Mouse (Mus musculus) cerebellum, adult 11 months (tissue): ENCODE measurements around the gene Pgm5.
"Not testable (repeated sequence)": the region's sequence is repeated elsewhere in the genome, so short reads cannot be mapped to it uniquely, and the experiment has no call there.

Experiments
- DNase-seq: peaks from one replicate; pipeline ENCODE4 v3.0.0; 2022

The Pgm5 gene

DNA sequence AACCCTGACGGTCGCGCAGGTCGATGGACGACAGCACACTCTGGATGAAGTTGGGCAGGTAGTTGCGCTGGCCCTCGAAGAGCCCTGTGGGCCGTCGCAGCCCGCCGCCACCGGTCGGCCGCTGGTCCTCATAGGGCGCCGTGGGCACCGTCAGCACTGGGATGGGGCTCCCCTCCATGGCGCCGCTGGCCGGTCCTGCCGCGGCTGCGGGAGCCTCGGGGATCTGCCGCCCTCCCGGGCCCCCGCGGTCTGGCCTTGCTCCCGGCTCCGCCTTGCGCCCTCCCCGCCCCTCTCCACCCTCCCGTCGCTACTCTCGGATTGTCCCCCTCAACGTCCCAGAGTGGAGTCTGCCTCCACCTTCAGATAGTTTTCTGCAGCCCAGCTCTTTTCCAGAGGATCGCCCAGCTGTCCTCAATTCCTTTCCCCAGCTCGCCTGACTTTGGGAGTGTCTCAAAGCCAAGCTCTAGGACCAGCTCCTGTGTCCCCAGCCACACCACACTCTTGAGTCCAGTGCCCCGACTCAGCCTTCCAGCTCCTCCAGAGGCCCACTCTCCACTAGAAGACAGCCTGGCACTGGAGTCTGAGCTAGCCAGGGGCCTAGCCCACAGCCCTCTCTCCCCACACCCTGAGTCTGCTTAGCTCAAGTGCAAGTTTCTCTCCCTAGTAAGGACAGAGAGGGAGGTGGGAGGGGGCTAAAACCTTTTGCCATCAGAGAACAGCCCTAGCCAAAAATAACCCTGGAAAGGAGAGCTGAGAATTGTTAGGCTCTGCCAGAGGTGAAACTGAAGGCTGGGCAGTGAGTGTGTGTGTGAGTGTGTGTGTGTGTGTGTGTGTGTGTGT, at the start of gene Pgm5:
Pgm5 (minus strand) TSS at position 244 of the 840 bp plus-strand sequence.
- no peak for DNase-seq

GRCm38 (mm10) chr19:24908385-24909155, 46.9 kb upstream of the Pgm5 start:
- no peak for DNase-seq

- no peak for DNase-seq
These were observed 46.0 kb upstream of the Pgm5 start for GRCm38 (mm10) chr19:24907655-24908054.

DNA sequence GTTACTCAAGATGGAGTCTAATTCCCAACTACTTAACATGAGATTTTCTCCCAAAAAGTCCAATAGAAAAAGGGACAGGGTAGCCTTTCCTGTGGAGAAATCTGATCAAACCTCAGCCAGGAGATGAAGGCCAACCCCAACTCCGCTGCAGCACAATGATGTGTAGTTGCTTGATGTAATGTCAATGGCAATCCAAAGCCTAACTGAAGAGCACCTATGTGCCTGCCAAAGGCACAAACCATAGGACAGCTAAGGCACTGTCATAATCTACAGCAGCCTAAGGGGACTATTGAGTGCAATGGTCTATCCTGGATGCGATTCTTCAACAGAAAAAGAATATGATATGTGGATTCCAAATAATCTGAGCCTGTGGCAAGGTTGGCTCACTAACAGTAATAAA, 41.2 kb upstream of the Pgm5 start:
- no peak for DNase-seq

DNA sequence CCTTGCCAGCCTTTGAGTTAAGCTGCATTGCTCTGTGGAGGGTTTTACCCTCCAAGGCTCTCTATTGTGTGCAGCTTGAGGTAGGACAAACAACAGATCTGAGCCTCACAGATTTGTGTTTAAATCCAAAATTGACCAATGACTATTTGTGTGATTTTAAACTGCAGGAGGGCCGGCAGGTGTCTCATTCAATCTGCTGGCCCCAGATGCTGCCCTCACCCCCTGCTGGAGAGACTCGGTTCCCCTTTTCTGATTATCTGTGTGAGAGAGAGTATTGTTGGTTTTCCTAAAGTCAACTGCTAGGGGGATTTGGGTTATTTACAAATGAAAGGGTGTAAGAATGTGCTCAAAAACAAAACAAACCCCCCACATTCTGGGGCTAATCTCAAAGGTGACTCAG, 40.6 kb upstream of the Pgm5 start:
- DNase-seq: no peak

GRCm38 (mm10) chr19:24901666-24902065, 40.0 kb upstream of the Pgm5 start:
- no peak for DNase-seq

DNA sequence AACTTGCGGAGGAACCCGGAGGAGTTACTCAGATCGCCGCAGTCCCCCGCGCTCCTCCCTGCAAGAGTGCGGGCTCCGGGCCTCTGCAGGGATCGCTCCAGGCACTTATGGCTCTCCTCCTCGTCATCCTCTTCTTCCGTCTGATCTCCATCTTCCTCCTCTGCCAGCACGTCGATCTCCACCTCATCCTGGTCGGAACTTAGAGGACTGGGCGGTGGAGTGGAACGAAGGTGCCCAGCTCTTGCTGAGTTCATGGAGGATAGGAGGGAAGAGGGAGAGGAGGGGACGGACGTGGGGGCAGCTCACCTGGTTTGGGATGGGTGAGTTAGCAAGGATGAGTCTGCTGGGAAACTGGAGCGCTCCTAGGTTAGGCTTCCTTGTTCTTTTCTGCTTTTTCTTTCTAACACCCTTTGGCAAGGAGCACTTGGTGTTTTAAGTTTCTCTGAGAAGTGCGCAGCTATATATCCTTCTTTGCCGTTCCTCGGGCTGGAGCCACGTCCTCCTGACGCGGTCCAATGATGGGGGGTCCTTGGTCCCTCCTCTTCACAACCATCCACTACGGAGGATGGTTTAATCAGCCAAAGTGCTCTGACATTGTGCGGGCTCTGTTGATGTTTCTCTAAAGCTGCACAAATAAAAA, 39.0 kb upstream of the Pgm5 start, which contains the start of gene Foxd4:
Foxd4 (minus strand) TSS at position 617 of the 640 bp plus-strand sequence.
- no peak for DNase-seq

GRCm38 (mm10) chr19:24899578-24900544, 38.2 kb upstream of the Pgm5 start:
- DNase-seq: no peak

DNA sequence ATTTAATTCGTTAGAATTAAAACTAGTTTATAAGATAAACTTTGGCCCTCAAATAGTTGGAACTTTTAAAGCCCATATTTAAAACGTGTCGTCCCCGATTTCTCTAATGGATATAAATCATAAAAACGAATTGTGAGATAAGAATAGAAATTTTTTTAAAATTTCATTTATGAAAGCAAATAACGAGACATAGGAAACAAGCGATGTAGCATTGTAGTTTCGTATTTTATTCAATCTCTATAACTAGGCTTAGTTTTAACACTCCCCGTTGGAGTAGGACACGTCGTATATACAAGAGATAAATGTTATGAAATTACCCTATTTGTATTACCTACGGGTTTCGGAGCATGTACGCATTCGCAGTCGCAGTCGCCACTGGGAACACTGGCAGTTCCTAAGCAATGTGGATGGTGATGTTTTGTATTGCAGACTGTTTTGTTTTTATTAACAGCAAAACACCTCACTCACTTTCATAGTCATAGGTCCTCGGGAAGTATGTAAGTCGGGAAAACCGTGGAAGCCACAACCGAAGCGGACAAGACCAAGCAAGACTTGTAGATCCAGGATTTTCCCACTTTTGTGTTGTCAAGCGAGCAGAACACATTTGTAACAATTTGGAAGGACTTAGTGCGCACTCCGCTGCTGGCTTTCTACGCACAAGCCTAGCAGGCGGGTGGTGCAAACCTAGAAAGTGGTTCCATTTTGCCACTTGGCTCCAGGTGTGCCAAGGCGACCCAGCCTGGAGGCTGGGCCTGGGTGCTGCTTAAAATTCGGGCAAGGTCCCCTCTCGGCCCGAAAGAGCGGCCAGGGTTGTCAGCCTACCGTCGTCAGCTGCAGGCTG, 37.3 kb upstream of the Pgm5 start:
- DNase-seq: no peak

- DNase-seq: no peak
These were observed 36.5 kb upstream of the Pgm5 start for GRCm38 (mm10) chr19:24897896-24898736.

GRCm38 (mm10) chr19:24897006-24897895, 35.6 kb upstream of the Pgm5 start:
- no peak for DNase-seq

DNA sequence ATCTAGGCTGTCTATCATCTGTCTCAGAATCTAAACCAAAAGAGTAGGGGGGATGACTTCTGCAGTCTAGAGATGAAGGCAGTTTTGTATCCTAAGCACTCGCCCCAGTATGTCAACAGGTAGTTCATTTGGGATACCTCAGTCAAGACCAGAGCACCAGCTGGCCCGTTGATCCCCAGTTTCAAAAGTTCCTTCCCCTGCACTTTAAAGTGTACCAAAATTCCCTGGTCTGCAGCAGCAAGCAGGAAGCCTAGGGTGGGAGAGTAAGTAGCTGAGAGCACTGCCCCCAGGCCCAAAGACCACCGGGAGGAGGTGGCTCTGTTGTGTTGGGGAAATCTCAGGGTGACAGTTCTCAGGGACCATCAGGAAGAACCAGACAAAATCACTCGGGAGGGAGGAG, 34.9 kb upstream of the Pgm5 start:
- DNase-seq: no peak

DNA sequence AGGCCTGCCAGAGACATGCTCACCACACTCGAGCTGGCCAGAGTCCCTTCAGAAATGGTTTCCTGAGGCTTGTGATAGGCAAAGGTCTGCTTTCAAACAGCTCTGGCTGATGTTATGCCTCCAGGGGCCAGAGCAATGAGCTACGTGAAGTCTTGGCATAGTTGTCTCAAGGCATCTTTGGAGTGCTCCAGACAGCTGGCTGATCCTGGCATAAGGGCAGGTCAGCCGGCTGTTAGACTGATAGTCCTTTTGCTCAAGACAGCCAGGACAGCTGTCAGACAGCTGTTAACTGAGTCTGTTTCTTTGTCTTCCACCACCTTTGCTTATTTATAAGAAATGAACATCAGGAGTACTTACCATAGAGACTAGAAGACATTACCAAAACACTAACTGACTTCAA, 25.2 kb upstream of the Pgm5 start:
- no peak for DNase-seq

GRCm38 (mm10) chr19:24885504-24885903, 23.8 kb upstream of the Pgm5 start:
- DNase-seq: peak; percentile 6

DNA sequence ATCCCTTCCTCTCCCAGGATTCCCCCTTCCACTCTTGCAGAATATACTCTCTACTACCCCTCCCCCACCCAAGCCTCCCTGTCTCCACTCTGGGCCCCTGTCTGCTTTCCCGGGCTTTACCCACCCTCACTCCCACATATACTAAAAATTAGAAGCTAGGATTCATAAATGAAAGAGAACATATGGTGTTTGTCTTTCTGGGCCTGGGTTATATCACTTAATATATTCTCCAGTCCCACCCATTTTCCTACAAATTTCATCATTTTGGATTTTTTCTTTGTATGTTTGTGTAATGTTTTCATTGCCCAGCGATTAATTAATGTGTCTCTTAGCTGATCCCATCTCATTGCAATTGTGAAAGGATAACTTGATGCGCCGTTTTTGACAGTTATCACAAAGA, 19.6 kb upstream of the Pgm5 start:
- DNase-seq: no peak

GRCm38 (mm10) chr19:24875129-24875870, 13.6 kb upstream of the Pgm5 start, which contains the start of gene Gm10053:
Gene Gm10053, plus strand, starts transcription at chr19:24875686.
- DNase-seq: not testable (repeated sequence)

DNA sequence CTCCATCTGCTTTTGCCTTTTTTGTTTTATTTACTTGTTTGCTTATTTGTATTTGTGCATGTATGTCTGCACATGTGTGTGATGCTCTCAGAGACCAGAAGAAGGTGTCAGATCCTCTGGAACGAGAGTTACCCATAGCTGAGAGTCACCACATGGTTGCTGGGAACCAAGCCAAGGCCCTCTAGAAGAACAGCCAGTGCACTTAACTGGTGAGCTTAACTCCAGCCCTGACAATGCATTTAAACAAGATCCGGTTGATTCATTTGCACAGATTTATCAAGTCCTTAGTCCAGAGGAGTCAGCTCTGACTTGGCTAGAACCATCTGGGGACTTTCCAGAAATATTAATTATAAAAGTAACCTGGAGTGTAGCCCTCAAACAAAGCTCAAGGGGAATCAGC, 12.2 kb upstream of the Pgm5 start:
- no peak for DNase-seq

DNA sequence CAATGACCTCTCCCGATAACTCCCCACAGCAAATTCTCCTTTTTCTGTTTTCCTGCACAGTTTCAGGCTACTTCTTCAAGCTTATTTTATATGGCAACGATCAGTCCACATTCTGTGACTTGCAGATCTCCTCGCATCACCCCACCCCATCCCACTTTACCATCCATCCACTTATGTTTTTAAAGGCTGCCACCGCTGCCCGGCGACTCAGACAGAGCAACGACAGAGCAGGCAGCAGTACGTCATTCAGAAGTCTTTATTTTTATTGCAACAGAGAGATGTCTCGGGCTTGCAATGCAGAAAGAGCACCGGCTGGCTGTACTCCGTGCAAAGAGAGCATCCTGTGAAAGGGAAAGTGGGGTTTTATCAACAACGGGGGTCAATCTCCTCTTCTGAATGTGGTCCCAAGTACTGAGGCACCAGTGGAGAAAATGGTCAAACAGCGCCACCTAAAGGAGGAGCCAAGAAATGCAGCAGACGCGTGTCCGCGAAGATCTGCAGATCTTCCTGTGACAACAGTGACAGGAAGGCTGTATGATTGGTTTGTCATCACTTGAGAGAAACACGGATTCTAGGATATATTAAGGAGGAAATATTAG, 9.5 kb upstream of the Pgm5 start:
- peak; percentile 14 for DNase-seq
